Comparison of ENCODE assay signal across 8 mouse cellular contexts in genomic region chr12:75701173-75702083, GRCm38 (mm10). TPM values are rescaled to one million over a fixed set of nuclear protein-coding genes. Genes with fewer than 3 reads are reported as not detected.
A peak's percentile ranks its signal among the peaks of the same experiment; 100 is the strongest.
DNase-seq lines count a peak whose midpoint lies in the region; ATAC-seq and TF ChIP-seq lines count a peak whose summit lies in the region.
"Had no signal": no experiment of that assay in that cellular context is flagged by ENCODE, and none has a peak within 500 bp of the region (broad histone marks: within the 10 kb centered on the region; RNA-seq: fewer than 3 reads in every experiment).

No protein-coding gene starts in this region.

- TF ChIP-seq CTCF in gastrocnemius, adult 2 months (IDR thresholded peaks at IDR 0.05) = no peak

- H3K27ac ChIP-seq in ES-E14 (ENCODE audit: insufficient read depth, low read depth, low read length, poor library complexity, severe bottlenecking) = peak overlapping the region; percentile 8; the same call in 1 of the 2 replicates
- H3K27ac ChIP-seq in gastrocnemius, adult 2 months = peak overlapping the region; percentile 78
- 0 out of 2 replicates have a peak overlapping the region, but pooled peaks have one; percentile 2 for H3K27ac ChIP-seq in intestine, embryonic 15.5 days
- no peak overlapping the region for H3K27ac ChIP-seq in liver, embryonic 15.5 days (replicated peaks)

- H3K4me2 ChIP-seq in intestine, embryonic 15.5 days (replicated peaks) = peak overlapping the region; percentile 56
- H3K4me2 ChIP-seq in liver, embryonic 15.5 days = peak overlapping the region; percentile 31

- ATAC-seq in intestine, embryonic 15.5 days = peak; percentile 77
- no peak; the same call in 1 of the 2 replicates for ATAC-seq in liver, embryonic 15.5 days (ENCODE audit: insufficient read depth)
- no peak for ATAC-seq in erythroblast, adult 5-6 weeks (replicated peaks; ENCODE audit: low FRiP score, poor library complexity, severe bottlenecking)

- peak overlapping the region; percentile 29 to 42; a peak in 3 of 4 replicates for H3K4me3 ChIP-seq in ES-E14 (ENCODE audit: insufficient read depth in 1 of 2, low read depth in 1 of 2, low read length in 2 of 2, poor library complexity in 1 of 2, severe bottlenecking in 1 of 2)
- H3K4me3 ChIP-seq in gastrocnemius, adult 2 months = peak overlapping the region; percentile 61
- 0 out of 2 replicates have a peak overlapping the region, but pooled peaks have one; percentile 4 for H3K4me3 ChIP-seq in intestine, embryonic 15.5 days (replicated peaks)
- no peak overlapping the region for H3K4me3 ChIP-seq in liver, embryonic 15.5 days (replicated peaks)
- H3K4me3 ChIP-seq: erythroblast, embryonic 14.5 days had no signal

- 27% methylated on average over 21 of the region's 21 CpGs for WGBS in intestine, embryonic 15.5 days
- WGBS in liver, embryonic 15.5 days (ENCODE audit: insufficient replicate concordance) = 34% methylated on average over 21 of the region's 21 CpGs

- no peaks in the 10 kb centered on the region for H3K27me3 ChIP-seq in intestine, embryonic 15.5 days (replicated peaks)
- no peaks in the 10 kb centered on the region for H3K27me3 ChIP-seq in liver, embryonic 15.5 days

- H3K36me3 ChIP-seq in ES-E14 (ENCODE audit: control insufficient read depth, insufficient read depth, low read length, poor library complexity, severe bottlenecking) = no peaks in the 10 kb centered on the region
- H3K36me3 ChIP-seq in intestine, embryonic 15.5 days = no peaks in the 10 kb centered on the region
- H3K36me3 ChIP-seq in liver, embryonic 15.5 days (replicated peaks) = no peaks in the 10 kb centered on the region

- peak overlapping the region; percentile 14; the same call in 1 of the 2 replicates for H3K9ac ChIP-seq in ES-E14 (ENCODE audit: insufficient read depth, low read depth, low read length, poor library complexity, severe bottlenecking)
- peak overlapping the region; percentile 28; the same call in 1 of the 2 replicates for H3K9ac ChIP-seq in intestine, embryonic 15.5 days
- no peak overlapping the region for H3K9ac ChIP-seq in liver, embryonic 15.5 days

- peak; percentile 39 for DNase-seq in ES-E14 (ENCODE audit: low read depth, low spot score)
- peak; percentile 39 for DNase-seq in adrenal gland, adult 2 months
- DNase-seq in gastrocnemius, adult 2 months = peak; percentile 57
- peak; percentile 30 for DNase-seq in retina, embryonic 14.5 days (ENCODE audit: low spot score)

- peaks cover 0 to 4% of the 10 kb centered on the region in 2 experiments; a peak in 2 of 4 replicates for H3K4me1 ChIP-seq in ES-E14 (ENCODE audit: control insufficient read depth in 2 of 2, insufficient read depth in 2 of 2, low read length in 2 of 2, poor library complexity in 1 of 2)
- H3K4me1 ChIP-seq in intestine, embryonic 15.5 days (replicated peaks) = peaks cover 13% of the 10 kb centered on the region
- peaks cover 7% of the 10 kb centered on the region; the same call in 1 of the 2 replicates for H3K4me1 ChIP-seq in liver, embryonic 15.5 days (replicated peaks)

- intact Hi-C loops in gastrocnemius, adult 2 months (cut with DNase I) = no loop called here

- in situ Hi-C loops in ES-E14 (cut with MboI; ENCODE audit: low sequenced_read_pairs in 2 of 2, unreplicated experiment in 2 of 2) = no loop called here

- H3K9me3 ChIP-seq in ES-E14 (ENCODE audit: control insufficient read depth, insufficient read depth, low read depth, low read length) = no peaks in the 10 kb centered on the region
- H3K9me3 ChIP-seq in intestine, embryonic 15.5 days = no peaks in the 10 kb centered on the region
- no peaks in the 10 kb centered on the region; the same call in 1 of the 2 replicates for H3K9me3 ChIP-seq in liver, embryonic 15.5 days (replicated peaks)

TF ChIP-seq in ES-E14, 5 proteins besides CTCF, POLR2A, EP300 and RAD21:
- TF ChIP-seq ZC3H11A (IDR thresholded peaks at IDR 0.05; ENCODE audit: borderline replicate concordance, low read depth, low read length) (no peak), HCFC1 (IDR thresholded peaks at IDR 0.05; ENCODE audit: borderline replicate concordance, insufficient read depth, low read length) (no peak), MAFK (IDR thresholded peaks at IDR 0.05; ENCODE audit: insufficient read depth, low read depth, low read length) (no peak), CHD2 (IDR thresholded peaks at IDR 0.05; ENCODE audit: low read depth, low read length) (no peak), ZNF384 (IDR thresholded peaks at IDR 0.05; ENCODE audit: low read depth, low read length) (no peak)

RNA-seq across cellular contexts. Expression of gene Wdr89, which starts 32.1 kb away (rescaled TPM):
- total RNA-seq in ES-E14 (2012; rRNA removed) = 24.8 and 29.8 TPM in 2 replicates
- total RNA-seq in adrenal gland, adult 2 months (2021) = 1 to 10 TPM; 3.2 to 4.9 TPM
- polyA plus RNA-seq in adrenal gland, adult 2 months (2012; rRNA removed) = 1.5 and 2.0 TPM in 2 replicates
- 1 to 10 TPM; 1.9 to 2.8 TPM for total RNA-seq in gastrocnemius, adult 2 months (2021)
- polyA plus RNA-seq in intestine, embryonic 15.5 days (2015; fragmentation: Nextera tagmentation; extraction: Ambion mirVana) = 11.0 and 12.6 TPM in 2 replicates
- 2.7 and 3.6 TPM in 2 replicates for polyA plus RNA-seq in liver, embryonic 15.5 days (2015; fragmentation: Nextera tagmentation; extraction: Ambion mirVana)
- 4.8 and 5.0 TPM in 2 replicates for total RNA-seq in erythroblast, adult 5-6 weeks (2015; ENCODE audit: low replicate concordance)
- 3.7 and 9.8 TPM in 2 replicates for total RNA-seq in erythroblast, adult 5-6 weeks (2017; ENCODE audit: low replicate concordance)

RNA-seq across cellular contexts. Expression of gene Sgpp1, which starts 34.1 kb away (rescaled TPM):
- total RNA-seq in ES-E14 (2012; rRNA removed) = 4.2 and 4.8 TPM in 2 replicates
- total RNA-seq in adrenal gland, adult 2 months (2021) = 100 to 1,000 TPM; 141 to 178 TPM
- polyA plus RNA-seq in adrenal gland, adult 2 months (2012; rRNA removed) = 143 and 152 TPM in 2 replicates
- 10 to 100 TPM; 15.9 to 16.5 TPM for total RNA-seq in gastrocnemius, adult 2 months (2021)
- 16.2 and 16.3 TPM in 2 replicates for polyA plus RNA-seq in intestine, embryonic 15.5 days (2015; fragmentation: Nextera tagmentation; extraction: Ambion mirVana)
- polyA plus RNA-seq in liver, embryonic 15.5 days (2015; fragmentation: Nextera tagmentation; extraction: Ambion mirVana) = 13.3 and 15.6 TPM in 2 replicates
- total RNA-seq in erythroblast, adult 5-6 weeks (2015; ENCODE audit: low replicate concordance) = 44.0 and 44.1 TPM in 2 replicates
- 26.3 and 31.6 TPM in 2 replicates for total RNA-seq in erythroblast, adult 5-6 weeks (2017; ENCODE audit: low replicate concordance)
